In genomic region chr7:105569512-105570496, GRCm38 (mm10) we compare ENCODE assay signal across 9 mouse cellular contexts. TPM values are rescaled to one million over a fixed set of nuclear protein-coding genes. Genes with fewer than 3 reads are reported as not detected.
DNase-seq lines count a peak whose midpoint lies in the region; ATAC-seq and TF ChIP-seq lines count a peak whose summit lies in the region.
"Had no signal": no experiment of that assay in that cellular context is flagged by ENCODE, and none has a peak within 500 bp of the region (broad histone marks: within the 10 kb centered on the region; RNA-seq: fewer than 3 reads in every experiment).

No protein-coding gene starts in this region.

- H3K4me2 ChIP-seq in hindbrain, embryonic 13.5 days = peak overlapping the region; percentile 59
- H3K4me2 ChIP-seq in neural tube, embryonic 14.5 days (ENCODE audit: low read depth, low read length) = peak overlapping the region; percentile 50

- no peaks in the 10 kb centered on the region for H3K27me3 ChIP-seq in hindbrain, embryonic 13.5 days
- no peaks in the 10 kb centered on the region for H3K27me3 ChIP-seq in neural tube, embryonic 14.5 days (ENCODE audit: control insufficient read depth, insufficient read depth, low read length)

- peak overlapping the region; percentile 67 for H3K9ac ChIP-seq in hindbrain, embryonic 13.5 days
- peak overlapping the region; percentile 37; the same call in 1 of the 2 replicates for H3K9ac ChIP-seq in neural tube, embryonic 14.5 days (replicated peaks; ENCODE audit: low read depth, low read length)

- peak; percentile 52 for ATAC-seq in hindbrain, embryonic 13.5 days (ENCODE audit: low FRiP score)
- ATAC-seq in neural tube, embryonic 14.5 days (ENCODE audit: low read depth) = peak; percentile 50
- no peak for ATAC-seq in inflammation-experienced regulatory T-cells, adult 6 months

- DNase-seq in layer of hippocampus, adult 2 months (ENCODE audit: low spot score in 2 of 2) = no peak
- no peak for DNase-seq in layer of hippocampus, postnatal 14 days (ENCODE audit: low spot score in 2 of 2)
- DNase-seq in cerebellum, postnatal 14 days = peak; percentile 93 to 95
- no peak for DNase-seq in heart, adult 18-20 months
- DNase-seq in kidney, postnatal 14 days = no peak

- peak overlapping the region; percentile 50 for H3K4me3 ChIP-seq in layer of hippocampus, adult 2 months
- peak overlapping the region; percentile 31 for H3K4me3 ChIP-seq in hindbrain, embryonic 13.5 days
- peak overlapping the region; percentile 20; the same call in 1 of the 2 replicates for H3K4me3 ChIP-seq in neural tube, embryonic 14.5 days (ENCODE audit: low read depth, low read length)

- 15% methylated on average over 12 of the region's 12 CpGs for WGBS in hindbrain, embryonic 13.5 days
- WGBS in neural tube, embryonic 14.5 days = 16% methylated on average over 12 of the region's 12 CpGs

- peaks cover 68% of the 10 kb centered on the region for H3K4me1 ChIP-seq in hindbrain, embryonic 13.5 days (replicated peaks)
- H3K4me1 ChIP-seq in neural tube, embryonic 14.5 days (ENCODE audit: control insufficient read depth, insufficient read depth, low read length) = peaks cover 35% of the 10 kb centered on the region

- TF ChIP-seq CTCF in layer of hippocampus, adult 2 months (conservative IDR thresholded peaks at IDR 0.05) = no peak

- peaks cover 56% of the 10 kb centered on the region for H3K36me3 ChIP-seq in hindbrain, embryonic 13.5 days
- peaks cover 31% of the 10 kb centered on the region for H3K36me3 ChIP-seq in neural tube, embryonic 14.5 days (ENCODE audit: control insufficient read depth, insufficient read depth, low read length)

- no peaks in the 10 kb centered on the region for H3K9me3 ChIP-seq in hindbrain, embryonic 13.5 days
- H3K9me3 ChIP-seq in neural tube, embryonic 14.5 days (ENCODE audit: control insufficient read depth, low read length) = no peaks in the 10 kb centered on the region

- H3K27ac ChIP-seq in layer of hippocampus, adult 2 months = peak overlapping the region; percentile 97
- H3K27ac ChIP-seq in hindbrain, embryonic 13.5 days = peak overlapping the region; percentile 93
- H3K27ac ChIP-seq in neural tube, embryonic 14.5 days (ENCODE audit: low read depth, low read length) = peak overlapping the region; percentile 84

RNA-seq across cellular contexts. Expression of gene Apbb1, which starts 11.6 kb away (rescaled TPM):
- 100 to 1,000 TPM; 360 to 370 TPM for total RNA-seq in layer of hippocampus, adult 2 months (2021)
- 100 to 1,000 TPM; 368 to 375 TPM for total RNA-seq in layer of hippocampus, postnatal 14 days (2021)
- 242 and 246 TPM in 2 replicates for polyA plus RNA-seq in hindbrain, embryonic 13.5 days (2015; fragmentation: Nextera tagmentation; extraction: Ambion mirVana)
- polyA plus RNA-seq in neural tube, embryonic 14.5 days (2014; fragmentation: Nextera tagmentation; extraction: Ambion mirVana) = 220 and 224 TPM in 2 replicates
- 10 to 100 TPM in 1 of 3 experiments, 1 to 10 TPM in 2; 2.9 to 10.5 (median 3.8) TPM for polyA plus RNA-seq in inflammation-experienced regulatory T-cells, adult 6 months (2017; shearing (Covaris generic))
- total RNA-seq in heart, adult 18-20 months (2021) = 100 to 1,000 TPM; 119 to 124 TPM

RNA-seq across cellular contexts. Expression of gene Smpd1, which starts 15.6 kb away (rescaled TPM):
- 10 to 100 TPM; 82.7 to 86.2 TPM for total RNA-seq in layer of hippocampus, adult 2 months (2021)
- 10 to 100 TPM; 90.1 to 93.9 TPM for total RNA-seq in layer of hippocampus, postnatal 14 days (2021)
- 72.7 and 73.5 TPM in 2 replicates for polyA plus RNA-seq in hindbrain, embryonic 13.5 days (2015; fragmentation: Nextera tagmentation; extraction: Ambion mirVana)
- polyA plus RNA-seq in neural tube, embryonic 14.5 days (2014; fragmentation: Nextera tagmentation; extraction: Ambion mirVana) = 93.8 and 98.1 TPM in 2 replicates
- polyA plus RNA-seq in inflammation-experienced regulatory T-cells, adult 6 months (2017; shearing (Covaris generic)) = 10 to 100 TPM; 15.4 to 23.7 (median 22.3) TPM
- total RNA-seq in heart, adult 18-20 months (2021) = 100 to 1,000 TPM; 170 to 189 TPM

RNA-seq across cellular contexts. Expression of gene Hpx, which starts 30.1 kb away (rescaled TPM):
- under 1 TPM in 1 of 2 experiments, not detected in 1; 0.23 TPM for total RNA-seq in layer of hippocampus, adult 2 months (2021)
- total RNA-seq in layer of hippocampus, postnatal 14 days (2021) = not detected
- 0.23 and 0.32 TPM in 2 replicates for polyA plus RNA-seq in hindbrain, embryonic 13.5 days (2015; fragmentation: Nextera tagmentation; extraction: Ambion mirVana)
- polyA plus RNA-seq in neural tube, embryonic 14.5 days (2014; fragmentation: Nextera tagmentation; extraction: Ambion mirVana) = 0.58 TPM in 1 of 2 replicates, not detected in the other
- not detected for polyA plus RNA-seq in inflammation-experienced regulatory T-cells, adult 6 months (2017; shearing (Covaris generic))
- total RNA-seq in heart, adult 18-20 months (2021) = not detected
- total RNA-seq: megakaryocyte-erythroid progenitor cell, adult 5-6 weeks had no signal

Comparison
In these comparisons a context has a peak if more than half of its experiments do, and no peak if none do; other contexts are left out.
1. DNase-seq: peak in cerebellum, postnatal 14 days (2 of 2); none in layer of hippocampus, adult 2 months (0 of 2), layer of hippocampus, postnatal 14 days (0 of 2), heart, adult 18-20 months (0 of 2) and kidney, postnatal 14 days (single experiment).
2. Peak in every context shown above with its lines, with median percentiles within 50 percentile points of each other: H3K27ac ChIP-seq and H3K4me3 ChIP-seq.